Mouse (Mus musculus): ENCODE measurements around the gene Capn1.

The Capn1 gene

DNA sequence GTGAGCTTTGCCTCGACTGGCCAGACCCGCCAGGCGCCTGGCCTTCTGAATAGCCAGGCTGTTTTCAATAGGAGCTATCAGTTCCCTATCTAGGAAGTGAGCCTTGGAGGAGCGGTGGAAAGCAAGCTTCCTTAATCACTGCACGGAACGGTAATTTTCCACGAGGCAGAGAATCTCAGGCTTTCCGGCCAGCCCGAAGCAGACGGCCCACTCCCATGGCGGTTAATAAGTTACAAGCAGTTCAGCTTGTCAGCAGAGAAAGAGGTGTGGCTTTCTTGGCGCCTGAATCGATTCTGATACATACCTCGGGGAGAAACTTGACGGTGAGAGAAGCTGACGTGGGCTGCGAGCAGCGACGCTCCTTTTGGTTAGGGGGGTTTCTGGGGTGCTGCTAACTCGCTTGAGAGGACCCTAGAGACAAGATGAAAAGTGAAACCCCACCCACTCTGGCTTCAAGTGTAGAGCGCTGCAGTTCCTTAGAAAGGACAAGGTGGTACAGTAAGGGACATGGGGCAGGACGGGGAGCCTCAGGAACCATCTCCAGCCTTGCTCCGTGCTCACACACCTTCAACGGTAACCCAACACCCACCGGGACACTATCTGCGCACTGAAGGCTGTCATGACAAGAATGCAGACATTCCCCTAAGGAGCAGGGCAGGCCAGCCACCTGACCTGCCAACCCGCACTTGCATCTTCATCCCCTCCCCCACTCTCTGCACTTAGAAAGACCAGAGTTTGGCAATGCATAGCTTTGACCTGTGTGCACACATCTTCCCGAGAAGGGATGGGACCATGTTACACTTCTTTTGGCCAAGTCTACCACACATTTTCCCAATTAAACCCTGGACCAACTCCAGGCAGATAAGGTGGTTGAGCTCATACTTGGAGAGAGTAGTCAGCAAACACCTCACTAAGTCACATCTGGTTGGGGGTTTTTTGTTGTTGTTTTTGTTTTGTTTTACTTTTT lies 59.7 kb downstream of the Capn1 start:
- in situ Hi-C loops (cut with MboI, MseI), result loop anchor here (5.0 kb wide), 1 partner anchor 34 kb away; the partner anchor contains the start of gene Cdc42ep2

DNA sequence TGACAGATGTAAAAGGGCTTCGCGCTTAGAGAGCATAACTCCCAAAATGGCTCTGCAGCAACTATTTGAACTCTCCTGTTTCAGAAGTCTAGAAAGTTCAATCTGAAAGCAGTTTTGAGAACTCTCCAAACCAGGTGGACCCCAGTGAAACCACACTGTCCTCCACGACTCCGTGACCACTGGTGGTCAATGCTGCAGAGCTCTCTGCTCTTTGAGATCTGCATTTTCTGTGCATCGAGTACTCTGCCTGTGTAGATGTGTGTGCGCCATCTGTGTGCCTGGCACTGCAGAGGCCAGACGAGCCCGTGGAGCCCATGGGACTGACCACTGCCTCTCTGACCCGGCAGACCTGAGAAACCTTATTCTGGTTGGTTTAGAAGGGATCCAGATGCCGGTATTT lies 60.8 kb downstream of the Capn1 start:
- in situ Hi-C loops (cut with MboI, MseI), result loop anchor here (5.0 kb wide), 1 partner anchor 33 kb away; the partner anchor contains the start of gene Cdc42ep2

DNA sequence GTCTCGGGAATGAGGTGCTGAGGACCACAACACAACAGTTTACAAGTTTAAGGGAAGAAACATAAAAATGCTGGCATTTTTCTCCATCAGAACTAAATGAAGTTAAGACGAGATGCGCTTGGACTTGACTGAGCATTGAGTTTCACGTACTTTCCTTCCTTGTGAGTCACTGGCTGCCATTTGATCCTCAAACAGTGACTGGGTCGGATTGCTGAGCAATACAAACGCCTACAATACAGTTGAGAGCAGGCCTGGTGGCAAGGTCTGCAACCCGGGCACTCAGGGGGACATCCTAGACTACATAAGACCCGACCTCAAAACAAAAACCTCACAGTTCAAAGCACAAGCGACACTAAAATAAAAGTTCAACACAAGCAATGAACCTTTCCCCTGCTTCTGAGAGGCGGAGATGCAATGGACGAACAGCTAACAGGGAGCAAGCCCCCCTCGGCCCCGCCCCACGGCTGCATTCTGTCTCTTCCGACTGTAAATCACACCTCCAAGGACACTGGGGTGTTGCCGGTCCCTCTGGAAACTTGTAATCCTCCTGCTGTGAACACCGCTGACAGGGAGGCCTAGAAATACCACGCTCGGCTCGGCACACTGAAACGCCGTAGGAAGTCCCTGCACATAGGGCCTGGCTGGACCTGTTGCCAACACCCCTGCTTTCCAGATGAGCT lies 61.5 kb downstream of the Capn1 start:
- in situ Hi-C loops (cut with MboI, MseI), result no loop called here

GRCm38 (mm10) chr19:5953201-5953770 lies 62.4 kb downstream of the Capn1 start:
- in situ Hi-C loops (cut with MboI, MseI), result no loop called here

DNA sequence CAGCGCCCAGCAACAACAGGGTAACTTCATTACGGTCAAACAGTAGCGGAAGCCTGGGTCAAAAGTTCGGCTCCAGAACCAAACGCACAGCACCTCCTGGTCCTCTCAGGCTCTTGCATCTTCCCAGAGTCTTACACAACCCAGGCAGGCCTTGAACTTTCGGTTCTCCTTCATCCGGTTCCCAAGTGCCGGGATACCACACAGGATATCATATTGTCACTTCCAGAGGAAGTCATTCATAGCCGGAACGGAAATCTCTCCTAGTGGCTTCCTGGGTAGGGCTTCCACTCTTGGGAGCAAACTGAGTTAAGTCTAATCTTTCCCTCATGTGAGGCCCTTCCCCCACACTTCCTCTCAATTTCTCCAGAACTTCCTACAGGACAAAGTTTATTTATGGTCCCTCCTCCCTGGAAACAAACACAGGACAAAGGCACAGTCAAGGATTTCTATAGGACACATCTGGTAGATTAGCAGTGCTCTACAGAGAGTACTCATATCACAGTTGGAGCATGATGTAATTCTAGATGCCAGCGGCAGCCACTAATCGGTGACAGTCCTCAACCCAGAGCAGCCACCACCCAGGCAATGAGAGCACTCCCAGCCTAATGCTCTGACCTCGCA lies 63.5 kb downstream of the Capn1 start:
- in situ Hi-C loops (cut with MboI, MseI), result no loop called here

DNA sequence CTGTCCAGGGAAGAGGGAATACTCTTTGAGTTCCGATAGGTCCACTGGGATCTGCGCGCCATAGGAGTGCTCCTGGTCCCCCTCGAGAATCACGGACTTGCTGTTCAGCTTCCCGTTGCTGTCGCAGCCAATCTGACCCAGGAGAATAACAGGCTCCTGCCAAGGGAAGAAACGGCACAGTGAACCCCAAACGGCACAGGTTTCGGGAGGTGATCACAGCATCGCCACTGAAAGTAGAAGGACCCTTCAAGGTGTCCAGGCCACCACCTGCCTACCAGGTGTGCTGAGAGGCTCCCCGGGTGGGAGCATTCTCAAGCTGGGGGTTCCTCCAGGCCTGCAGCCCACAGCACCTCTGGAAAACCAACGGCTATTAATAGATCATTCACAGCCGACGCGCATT lies 64.1 kb downstream of the Capn1 start:
- in situ Hi-C loops (cut with MboI, MseI), result no loop called here

DNA sequence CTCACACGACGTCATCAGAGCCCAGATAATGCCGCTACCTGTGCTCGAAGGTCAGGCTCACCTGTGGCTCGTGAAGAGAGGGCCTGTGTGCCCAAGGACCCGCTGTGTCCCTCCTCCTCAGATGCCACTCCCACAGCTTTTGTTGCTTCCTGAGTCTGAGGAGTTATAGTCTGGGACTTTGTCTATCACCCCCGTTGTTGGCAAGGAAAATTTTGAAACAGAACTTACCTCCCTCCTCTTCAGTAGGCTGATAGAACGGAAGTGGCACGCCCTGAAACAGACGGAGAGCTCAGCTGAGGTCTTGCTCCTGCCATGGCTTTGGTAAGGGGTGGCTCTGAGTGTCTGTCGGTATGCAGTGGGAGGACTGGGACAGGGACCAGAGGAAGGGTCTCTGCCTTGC lies 65.5 kb downstream of the Capn1 start:
- in situ Hi-C loops (cut with MboI, MseI), result no loop called here

DNA sequence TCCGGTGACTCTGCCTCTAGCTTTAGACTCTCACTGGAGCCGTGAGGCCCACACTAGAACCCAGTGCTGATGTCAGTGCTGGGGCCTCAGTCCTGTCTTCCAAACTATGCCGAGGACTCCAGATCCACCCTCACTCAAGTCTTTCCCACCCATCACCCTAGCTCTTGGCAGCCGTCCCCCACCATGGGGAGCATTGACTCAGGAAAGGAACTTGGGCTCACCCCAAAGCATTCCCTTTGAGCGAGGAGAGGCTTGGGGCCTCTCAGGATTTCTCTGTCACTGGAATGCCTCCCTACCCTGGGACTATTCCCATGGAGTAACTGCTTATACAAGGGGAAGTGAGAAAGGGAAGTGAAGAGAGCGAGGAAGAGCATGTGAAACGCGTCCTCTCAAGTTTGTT lies 69.8 kb downstream of the Capn1 start:
- in situ Hi-C loops (cut with MboI, MseI), result no loop called here

DNA sequence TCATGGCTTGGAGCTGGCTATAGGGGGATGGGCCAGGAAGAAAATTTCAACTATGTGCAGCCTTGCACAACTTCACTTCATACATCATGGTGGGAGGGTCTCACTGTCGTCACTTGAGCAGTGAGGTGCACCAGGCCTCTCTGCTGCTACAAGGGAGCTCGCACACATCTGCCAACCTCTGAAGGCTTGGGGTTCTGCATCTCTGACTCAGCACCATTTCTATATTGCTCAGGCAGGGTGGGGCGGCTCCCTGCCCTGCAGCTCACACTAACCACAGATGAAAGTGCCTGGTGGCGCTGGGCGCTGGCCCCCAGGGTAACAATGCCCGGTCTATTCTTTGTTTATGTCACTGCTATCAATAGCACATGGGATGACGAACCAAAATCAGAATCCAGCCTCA lies 70.7 kb downstream of the Capn1 start:
- in situ Hi-C loops (cut with MboI, MseI), result no loop called here

DNA sequence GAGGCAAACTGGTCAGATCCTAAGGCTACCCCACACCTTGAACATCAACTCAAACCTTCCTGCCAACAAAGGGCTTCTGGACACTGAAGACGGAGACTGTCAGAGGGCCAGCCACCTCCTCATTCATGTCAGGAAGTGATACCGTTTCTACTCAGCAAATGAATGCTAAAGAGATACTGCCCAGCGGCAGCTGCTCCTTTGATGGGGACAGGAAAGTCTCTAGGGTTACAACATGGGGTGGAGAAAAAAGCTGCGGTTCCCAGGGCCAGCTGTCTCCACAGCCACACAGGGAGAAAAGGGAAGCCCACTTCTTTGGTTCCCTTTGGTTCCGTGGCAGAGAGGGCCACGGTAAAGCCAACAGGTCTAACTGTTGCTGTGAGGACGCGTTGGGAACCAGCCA lies 71.6 kb downstream of the Capn1 start:
- in situ Hi-C loops (cut with MboI, MseI), result no loop called here

DNA sequence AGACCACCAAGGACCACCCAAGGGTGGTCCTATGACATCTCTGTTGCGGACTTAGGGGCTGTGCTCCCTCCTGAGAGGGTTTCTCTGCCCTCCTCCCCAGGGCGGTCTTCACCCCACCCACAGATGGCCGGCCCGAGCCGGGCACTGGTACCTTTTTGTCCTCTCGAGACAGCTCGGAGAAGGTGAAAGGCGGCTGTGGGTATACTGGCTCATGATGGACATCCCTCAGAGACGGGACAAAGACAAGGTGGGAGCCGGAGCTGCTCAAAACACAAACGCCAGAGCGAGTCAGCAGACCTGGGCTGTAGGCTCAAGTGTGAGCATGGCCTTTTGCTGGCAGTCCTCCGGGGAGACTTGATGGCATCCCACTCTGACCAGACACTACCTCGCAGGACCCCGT lies 72.3 kb downstream of the Capn1 start:
- in situ Hi-C loops (cut with MboI, MseI), result no loop called here

- in situ Hi-C loops (cut with MboI, MseI), result no loop called here
Observed at GRCm38 (mm10) chr19:5942581-5942980, 73.1 kb downstream of the Capn1 start.

- in situ Hi-C loops (cut with MboI, MseI), result no loop called here
Observed at GRCm38 (mm10) chr19:5940656-5941055, 75.0 kb downstream of the Capn1 start.

GRCm38 (mm10) chr19:5940173-5940572 lies 75.5 kb downstream of the Capn1 start:
- in situ Hi-C loops (cut with MboI, MseI), result no loop called here

- in situ Hi-C loops (cut with MboI, MseI), result no loop called here
Observed at GRCm38 (mm10) chr19:5939715-5940114, 76.0 kb downstream of the Capn1 start.

Data from T-helper 2 cell (primary cell).